Mouse (Mus musculus): Measurements from ENCODE around the gene Garnl3.

GRCm38 (mm10) chr2:33132306-33132705 is 852 bp upstream of the Garnl3 start:
- TF ChIP-seq CTCF (IDR thresholded peaks at IDR 0.05; ENCODE audit: extremely low read depth, insufficient read depth, low read length) (no peak), POLR2A (IDR thresholded peaks at IDR 0.05; ENCODE audit: extremely low read depth, insufficient read depth, low read length) (no peak)
